Mouse (Mus musculus): Measurements from ENCODE around the gene Ccdc30. TPM values are rescaled to one million over a fixed set of nuclear protein-coding genes. Genes with fewer than 3 reads are reported as not detected.

Gene Ccdc30
- polyA plus RNA-seq, 1 experiment from 2014 or later, result 26.6 TPM

- under 1% methylated on average over 51 of the region's 52 CpGs for WGBS
- Histone ChIP-seq H3K36me3 (ENCODE audit: control insufficient read depth, insufficient read depth, low read length) (no peaks in the 10 kb centered on the region), H3K9me3 (ENCODE audit: control insufficient read depth, low read length) (no peaks in the 10 kb centered on the region), H3K4me3 (ENCODE audit: low read depth, low read length) (peak within 1 kb of the TSS; percentile 60), H3K4me2 (ENCODE audit: low read depth, low read length) (peak within 1 kb of the TSS; percentile 84), H3K4me1 (ENCODE audit: control insufficient read depth, insufficient read depth, low read length) (peaks cover 6% of the 10 kb centered on the region), H3K9ac (replicated peaks; ENCODE audit: low read depth, low read length) (peak within 1 kb of the TSS; percentile 77), H3K27me3 (ENCODE audit: control insufficient read depth, insufficient read depth, low read length) (no peaks in the 10 kb centered on the region), H3K27ac (ENCODE audit: low read depth, low read length) (peak within 1 kb of the TSS; percentile 90)
- ATAC-seq (ENCODE audit: low read depth), result peak; percentile 96
Measured at GRCm38 (mm10) chr4:119422294-119422964, 7.1 kb upstream of the Ccdc30 start, which contains the start of the genes Ppcs and Zmynd12. Gene Ppcs (minus strand): TSS chr4:119422420. Gene Zmynd12 (plus strand): TSS chr4:119422814.

- no peak; the same call in 1 of the 2 replicates for ATAC-seq (ENCODE audit: low read depth)
- Histone ChIP-seq H3K27ac (ENCODE audit: low read depth, low read length) (peak overlapping the region; percentile 90), H3K4me2 (ENCODE audit: low read depth, low read length) (peak overlapping the region; percentile 84), H3K9me3 (ENCODE audit: control insufficient read depth, low read length) (no peaks in the 10 kb centered on the region), H3K4me1 (ENCODE audit: control insufficient read depth, insufficient read depth, low read length) (peaks cover 6% of the 10 kb centered on the region), H3K36me3 (ENCODE audit: control insufficient read depth, insufficient read depth, low read length) (no peaks in the 10 kb centered on the region), H3K4me3 (ENCODE audit: low read depth, low read length) (peak overlapping the region; percentile 60), H3K27me3 (ENCODE audit: control insufficient read depth, insufficient read depth, low read length) (no peaks in the 10 kb centered on the region), H3K9ac (replicated peaks; ENCODE audit: low read depth, low read length) (peak overlapping the region; percentile 77)
- 0% methylated on average over 31 of the region's 31 CpGs for WGBS
Measured at GRCm38 (mm10) chr4:119421921-119422293, 6.6 kb upstream of the Ccdc30 start.

GRCm38 (mm10) chr4:119421191-119421590 is 5.9 kb upstream of the Ccdc30 start:
- Histone ChIP-seq H3K27me3 (ENCODE audit: control insufficient read depth, insufficient read depth, low read length) (no peaks in the 10 kb centered on the region), H3K4me2 (ENCODE audit: low read depth, low read length) (peak overlapping the region; percentile 84), H3K27ac (ENCODE audit: low read depth, low read length) (peak overlapping the region; percentile 90; the same call in 1 of the 2 replicates), H3K4me3 (ENCODE audit: low read depth, low read length) (peak overlapping the region; percentile 60), H3K4me1 (ENCODE audit: control insufficient read depth, insufficient read depth, low read length) (peaks cover 6% of the 10 kb centered on the region), H3K9ac (replicated peaks; ENCODE audit: low read depth, low read length) (peak overlapping the region; percentile 77), H3K9me3 (ENCODE audit: control insufficient read depth, low read length) (no peaks in the 10 kb centered on the region), H3K36me3 (ENCODE audit: control insufficient read depth, insufficient read depth, low read length) (no peaks in the 10 kb centered on the region)
- WGBS, result 53% methylated on average over 3 of the region's 3 CpGs
- ATAC-seq (ENCODE audit: low read depth), result no peak

GRCm38 (mm10) chr4:119417894-119418293 is 2.6 kb upstream of the Ccdc30 start:
- Histone ChIP-seq H3K27ac (ENCODE audit: low read depth, low read length) (no peak overlapping the region), H3K4me2 (ENCODE audit: low read depth, low read length) (no peak overlapping the region), H3K9ac (replicated peaks; ENCODE audit: low read depth, low read length) (no peak overlapping the region), H3K4me1 (ENCODE audit: control insufficient read depth, insufficient read depth, low read length) (peaks cover 14% of the 10 kb centered on the region), H3K4me3 (ENCODE audit: low read depth, low read length) (no peak overlapping the region), H3K27me3 (ENCODE audit: control insufficient read depth, insufficient read depth, low read length) (no peaks in the 10 kb centered on the region), H3K9me3 (ENCODE audit: control insufficient read depth, low read length) (no peaks in the 10 kb centered on the region), H3K36me3 (ENCODE audit: control insufficient read depth, insufficient read depth, low read length) (no peaks in the 10 kb centered on the region)
- 88% methylated on average over 3 of the region's 3 CpGs for WGBS
- ATAC-seq (ENCODE audit: low read depth), result no peak

- H3K4me1 ChIP-seq (ENCODE audit: control insufficient read depth, insufficient read depth, low read length), result peaks cover 15% of the 10 kb centered on the region; the same call in 1 of the 2 replicates
- no peak overlapping the region for H3K27ac ChIP-seq (ENCODE audit: low read depth, low read length)
- no peak overlapping the region for H3K4me2 ChIP-seq (ENCODE audit: low read depth, low read length)
- H3K4me3 ChIP-seq (ENCODE audit: low read depth, low read length), result no peak overlapping the region
- 80% methylated on average over 3 of the region's 3 CpGs for WGBS
- no peaks in the 10 kb centered on the region for H3K9me3 ChIP-seq (ENCODE audit: control insufficient read depth, low read length)
- H3K36me3 ChIP-seq (ENCODE audit: control insufficient read depth, insufficient read depth, low read length), result no peaks in the 10 kb centered on the region
- H3K27me3 ChIP-seq (ENCODE audit: control insufficient read depth, insufficient read depth, low read length), result no peaks in the 10 kb centered on the region
- no peak for ATAC-seq (ENCODE audit: low read depth)
- no peak overlapping the region for H3K9ac ChIP-seq (replicated peaks; ENCODE audit: low read depth, low read length)
Measured at GRCm38 (mm10) chr4:119417270-119417669, 1.9 kb upstream of the Ccdc30 start.

GRCm38 (mm10) chr4:119412791-119413190 is 2.5 kb downstream of the Ccdc30 start:
- peak; percentile 44; the same call in 1 of the 2 replicates for ATAC-seq (ENCODE audit: low read depth)
- Histone ChIP-seq H3K27me3 (ENCODE audit: control insufficient read depth, insufficient read depth, low read length) (no peaks in the 10 kb centered on the region), H3K36me3 (ENCODE audit: control insufficient read depth, insufficient read depth, low read length) (no peaks in the 10 kb centered on the region), H3K4me1 (ENCODE audit: control insufficient read depth, insufficient read depth, low read length) (peaks cover 16% of the 10 kb centered on the region; the same call in 1 of the 2 replicates), H3K9ac (replicated peaks; ENCODE audit: low read depth, low read length) (no peak overlapping the region), H3K9me3 (ENCODE audit: control insufficient read depth, low read length) (no peaks in the 10 kb centered on the region), H3K27ac (ENCODE audit: low read depth, low read length) (no peak overlapping the region), H3K4me2 (ENCODE audit: low read depth, low read length) (no peak overlapping the region; the same call in 1 of the 2 replicates), H3K4me3 (ENCODE audit: low read depth, low read length) (no peak overlapping the region)
- WGBS, result 46% methylated on average over 6 of the region's 6 CpGs

GRCm38 (mm10) chr4:119411877-119412650 is 3.3 kb downstream of the Ccdc30 start:
- Histone ChIP-seq H3K27me3 (ENCODE audit: control insufficient read depth, insufficient read depth, low read length) (no peaks in the 10 kb centered on the region), H3K4me1 (ENCODE audit: control insufficient read depth, insufficient read depth, low read length) (peaks cover 16% of the 10 kb centered on the region; the same call in 1 of the 2 replicates), H3K4me3 (ENCODE audit: low read depth, low read length) (no peak overlapping the region), H3K36me3 (ENCODE audit: control insufficient read depth, insufficient read depth, low read length) (no peaks in the 10 kb centered on the region), H3K9me3 (ENCODE audit: control insufficient read depth, low read length) (no peaks in the 10 kb centered on the region), H3K27ac (ENCODE audit: low read depth, low read length) (no peak overlapping the region), H3K4me2 (ENCODE audit: low read depth, low read length) (no peak overlapping the region), H3K9ac (replicated peaks; ENCODE audit: low read depth, low read length) (no peak overlapping the region)
- ATAC-seq (ENCODE audit: low read depth), result no peak
- 79% methylated on average over 12 of the region's 12 CpGs for WGBS

GRCm38 (mm10) chr4:119403431-119403830 is 11.9 kb downstream of the Ccdc30 start:
- H3K27me3 ChIP-seq (ENCODE audit: control insufficient read depth, insufficient read depth, low read length), result no peaks in the 10 kb centered on the region
- peaks cover 13% of the 10 kb centered on the region for H3K36me3 ChIP-seq (ENCODE audit: control insufficient read depth, insufficient read depth, low read length)

GRCm38 (mm10) chr4:119400896-119401295 is 14.4 kb downstream of the Ccdc30 start:
- peaks cover 13% of the 10 kb centered on the region for H3K36me3 ChIP-seq (ENCODE audit: control insufficient read depth, insufficient read depth, low read length)
- H3K9ac ChIP-seq (replicated peaks; ENCODE audit: low read depth, low read length), result no peak overlapping the region
- H3K27me3 ChIP-seq (ENCODE audit: control insufficient read depth, insufficient read depth, low read length), result no peaks in the 10 kb centered on the region
- no peak overlapping the region for H3K4me2 ChIP-seq (ENCODE audit: low read depth, low read length)
- no peak overlapping the region for H3K4me3 ChIP-seq (ENCODE audit: low read depth, low read length)
- no peak overlapping the region for H3K27ac ChIP-seq (ENCODE audit: low read depth, low read length)
- ATAC-seq (ENCODE audit: low read depth), result no peak
- H3K9me3 ChIP-seq (ENCODE audit: control insufficient read depth, low read length), result no peaks in the 10 kb centered on the region
- no peaks in the 10 kb centered on the region for H3K4me1 ChIP-seq (ENCODE audit: control insufficient read depth, insufficient read depth, low read length)
- WGBS, result 60% methylated on average over 7 of the region's 7 CpGs

More at GRCm38 (mm10) chr4:119403431-119403830, 11.9 kb downstream of the Ccdc30 start:
- H3K4me2 ChIP-seq (ENCODE audit: low read depth, low read length), result no peak overlapping the region
- no peak overlapping the region for H3K4me3 ChIP-seq (ENCODE audit: low read depth, low read length)
- H3K9ac ChIP-seq (replicated peaks; ENCODE audit: low read depth, low read length), result no peak overlapping the region
- WGBS, result 46% methylated on average over 2 of the region's 2 CpGs
- no peaks in the 10 kb centered on the region for H3K9me3 ChIP-seq (ENCODE audit: control insufficient read depth, low read length)
- no peak overlapping the region for H3K27ac ChIP-seq (ENCODE audit: low read depth, low read length)
- ATAC-seq (ENCODE audit: low read depth), result no peak
- no peaks in the 10 kb centered on the region for H3K4me1 ChIP-seq (ENCODE audit: control insufficient read depth, insufficient read depth, low read length)

Measured in neural tube, embryonic 14.5 days (tissue).